16 mouse cellular contexts compared by ENCODE assay signal in the genomic region with DNA sequence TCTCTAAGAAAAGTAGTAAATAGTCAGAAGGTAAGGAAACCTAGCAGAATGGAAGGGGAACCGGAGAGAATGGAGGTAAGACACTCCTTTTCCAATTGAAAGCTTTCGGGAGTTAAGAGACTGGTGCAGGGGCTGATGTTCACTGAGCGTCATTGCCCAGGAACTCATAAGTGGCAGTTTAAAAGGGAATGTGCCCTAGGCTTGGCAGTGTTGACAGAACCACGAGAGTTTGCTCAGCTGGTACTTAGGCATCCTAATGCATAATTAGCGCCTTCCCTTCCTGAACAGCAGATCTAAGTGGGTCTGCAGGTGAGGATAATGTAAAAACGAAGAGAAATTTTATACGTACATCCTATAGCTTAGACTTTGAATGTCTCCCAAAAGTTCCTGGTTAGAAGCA.
"Had no signal": no experiment of that assay in that cellular context is flagged by ENCODE, and none has a peak within 500 bp of the region (broad histone marks: within the 10 kb centered on the region; RNA-seq: fewer than 3 reads in every experiment).

No protein-coding gene starts in this region.

- H3K9ac ChIP-seq: limb, embryonic 12.5 days; liver, embryonic 13.5 days; liver, postnatal 0 days; neural tube, embryonic 15.5 days had no signal

- H3K4me3 ChIP-seq: limb, embryonic 12.5 days; liver, embryonic 13.5 days; midbrain, embryonic 10.5 days; myocyte; neural tube, embryonic 15.5 days had no signal

- H3K9me3 ChIP-seq: limb, embryonic 12.5 days; liver, embryonic 13.5 days; midbrain, embryonic 10.5 days; neural tube, embryonic 15.5 days had no signal

- H3K4me2 ChIP-seq: limb, embryonic 12.5 days; liver, embryonic 13.5 days; neural tube, embryonic 15.5 days had no signal

- H3K27ac ChIP-seq: limb, embryonic 12.5 days; liver, embryonic 13.5 days; midbrain, embryonic 10.5 days; neural tube, embryonic 15.5 days; stomach, postnatal 0 days had no signal

- H3K36me3 ChIP-seq: liver, embryonic 13.5 days; neural tube, embryonic 15.5 days had no signal

- H3K27me3 ChIP-seq: limb, embryonic 12.5 days; liver, embryonic 13.5 days; neural tube, embryonic 15.5 days had no signal

- DNase-seq: kidney, adult 8-10 months; kidney, postnatal 36 days; layer of hippocampus, adult 9-11 months; liver; liver, embryonic 13.5 days; liver, postnatal 0 days; midbrain, embryonic 14.5 days; right cerebral cortex, adult 18-20 months; right cerebral cortex, postnatal 25 days; thymus, postnatal 14 days had no signal

- ATAC-seq: intestine, postnatal 0 days; liver, postnatal 0 days had no signal
